Mouse (Mus musculus) heart, adult 9 months (tissue): ENCODE measurements at regions not wholly inside any gene's neighbourhood (a gene's known extent, or its start where the extent isn't known, plus 50 kb on each side); places are given as distances from the start of the nearest gene placed in this dataset.

Source experiments
- DNase-seq, 2 experiments: peaks; one replicate each; pipeline ENCODE4 v3.0.0; 2022; ENCODE audit warnings: low spot score in 2 of 2

DNA sequence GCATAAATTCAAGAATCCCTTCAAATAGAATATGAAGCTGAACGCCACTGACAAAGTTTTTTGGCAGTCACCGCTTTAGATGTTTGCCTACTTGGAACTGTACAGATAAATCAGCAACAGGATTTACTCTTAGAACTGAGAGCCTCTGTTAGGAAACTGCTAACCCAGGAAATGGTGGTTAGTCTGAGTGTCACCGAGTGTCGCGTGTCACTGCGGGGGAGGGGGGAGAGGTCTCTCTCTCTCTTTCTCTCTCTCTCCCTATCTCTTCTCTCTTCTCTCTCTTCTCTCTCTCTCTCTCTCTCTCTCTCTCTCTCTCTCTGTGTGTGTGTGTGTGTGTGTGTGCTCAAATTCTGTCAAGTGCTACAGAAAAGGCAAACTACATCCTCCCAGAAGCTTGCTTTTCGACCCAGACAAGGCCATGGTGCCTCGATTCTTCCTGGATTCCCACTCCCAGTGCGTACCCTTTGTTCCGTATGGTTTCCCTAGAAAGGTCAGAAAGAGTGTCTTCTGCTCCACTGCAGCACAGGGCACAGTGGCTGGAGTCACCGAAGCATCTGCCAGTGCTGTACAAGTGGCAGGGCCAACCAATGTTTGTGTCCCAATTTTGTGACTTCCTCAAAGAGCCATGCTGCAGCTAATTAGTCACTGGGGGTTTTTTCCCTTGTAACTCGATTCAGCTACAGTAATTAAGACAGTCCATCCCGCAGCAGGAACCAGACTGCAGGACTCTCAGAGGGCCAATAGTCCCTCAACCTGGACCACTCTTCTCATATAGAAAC is 87.0 kb downstream of the Cog6 start:
- no peak for DNase-seq

DNA sequence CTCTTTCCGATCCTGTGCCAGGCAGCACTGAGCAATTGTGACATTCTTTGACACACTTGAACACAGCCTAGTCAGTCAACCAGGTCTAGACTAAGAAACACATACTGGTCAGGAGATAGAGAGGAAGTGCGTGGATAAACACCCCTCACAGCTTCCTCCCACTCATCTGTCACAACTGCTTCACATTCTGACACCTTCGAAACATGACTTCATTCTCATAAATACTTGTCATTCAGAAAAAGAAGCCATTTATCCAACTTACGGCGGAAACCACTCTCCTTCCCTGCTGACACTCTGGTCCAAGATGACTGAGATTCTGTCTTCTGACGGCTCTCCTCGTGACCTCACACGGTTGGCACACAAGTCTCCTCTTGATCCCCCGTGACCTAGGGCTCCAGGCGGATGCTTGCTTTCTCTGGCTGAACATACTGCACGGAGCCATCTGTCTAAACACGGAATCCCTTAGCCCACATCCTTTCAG is 89.6 kb downstream of the Cog6 start:
- DNase-seq, result no peak

DNA sequence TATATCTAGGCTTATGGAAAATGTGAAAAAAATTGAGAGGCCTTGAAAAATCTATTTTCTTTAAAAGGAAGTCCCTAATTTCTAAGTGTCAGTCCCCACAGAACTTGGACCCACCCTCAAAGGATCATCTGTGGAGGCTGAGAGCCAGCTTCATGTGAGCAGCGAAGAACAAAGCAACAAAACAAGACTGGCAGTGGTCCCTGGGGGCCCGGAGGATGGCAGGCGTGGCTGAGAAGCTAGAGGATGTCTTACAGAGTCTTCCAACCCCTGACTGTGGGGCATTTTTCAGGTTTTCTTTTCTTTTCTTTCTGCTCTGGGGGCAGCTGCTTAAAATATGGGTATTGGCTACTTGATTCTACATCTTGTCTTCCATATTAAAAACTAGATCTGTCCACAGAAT is 90.5 kb downstream of the Cog6 start:
- no peak for DNase-seq

DNA sequence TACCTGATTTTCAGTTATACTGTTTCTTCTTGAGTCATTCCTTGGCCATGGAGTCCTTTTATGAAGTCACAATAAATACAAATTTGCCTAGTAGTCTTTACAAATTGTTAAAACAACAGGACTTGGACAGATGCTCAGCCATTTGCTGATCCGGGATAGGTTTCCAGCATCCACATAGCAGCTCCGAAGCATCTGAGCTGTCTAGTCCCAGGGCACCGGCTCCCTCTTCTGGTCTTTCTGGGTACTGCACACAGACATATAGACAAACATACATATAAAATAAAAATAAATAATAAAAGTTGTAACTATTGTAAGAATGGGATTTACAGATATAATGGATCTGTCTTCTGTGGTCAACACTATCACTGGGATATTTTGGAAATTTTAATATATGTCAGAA is 91.8 kb downstream of the Cog6 start:
- DNase-seq, result no peak

DNA sequence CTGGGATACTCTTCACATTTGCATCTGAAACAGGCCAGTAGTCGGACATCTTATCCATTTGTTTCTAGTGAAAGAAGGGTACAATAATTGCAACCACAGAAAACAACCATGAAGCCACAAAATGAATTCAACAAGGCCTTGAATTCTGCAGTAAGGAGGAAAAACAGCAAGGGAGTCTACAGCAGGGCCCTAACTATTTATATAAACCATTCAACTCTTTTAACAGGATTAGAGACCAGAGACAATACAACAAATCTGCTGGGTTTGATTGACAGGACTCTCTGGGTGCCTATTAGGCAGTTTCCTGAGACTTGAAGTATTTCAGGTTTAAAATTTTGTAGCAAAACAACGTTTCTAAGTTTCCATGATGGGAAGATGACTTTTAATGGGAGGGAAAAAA is 92.4 kb downstream of the Cog6 start:
- DNase-seq, result no peak

DNA sequence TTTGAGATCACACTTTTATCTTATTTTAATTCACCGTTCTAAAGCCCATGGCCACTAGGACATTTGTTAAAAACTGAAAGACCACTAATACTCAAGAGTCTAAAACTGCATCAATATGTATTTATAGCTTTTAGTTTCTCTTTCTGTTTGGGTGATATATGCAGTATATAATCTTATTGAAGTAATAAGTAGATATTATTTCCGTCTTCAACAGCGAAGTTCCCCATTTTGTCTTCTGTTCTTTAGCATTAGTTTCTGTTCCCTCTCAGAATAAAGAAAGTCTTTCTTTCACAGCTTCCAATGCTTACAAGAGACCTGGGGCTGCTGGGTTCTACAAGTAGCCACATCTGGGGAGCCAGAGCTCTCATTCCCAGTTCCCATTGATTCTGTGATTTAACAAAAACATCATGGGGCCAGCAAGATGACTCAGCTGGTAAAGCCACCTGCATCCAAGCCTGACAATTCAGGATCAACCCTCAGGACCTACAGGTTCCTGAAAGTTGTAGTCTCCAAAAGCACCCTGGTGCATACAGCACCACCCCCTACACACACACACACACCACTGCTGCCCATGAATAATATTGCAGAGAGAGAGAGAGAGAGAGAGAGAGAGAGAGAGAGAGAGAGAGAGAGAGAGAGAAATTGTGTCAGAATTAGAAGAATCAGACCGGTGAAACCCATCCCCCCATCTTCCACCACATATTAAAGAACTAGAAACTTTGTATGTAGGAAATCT is 93.0 kb downstream of the Cog6 start:
- DNase-seq, result no peak

DNA sequence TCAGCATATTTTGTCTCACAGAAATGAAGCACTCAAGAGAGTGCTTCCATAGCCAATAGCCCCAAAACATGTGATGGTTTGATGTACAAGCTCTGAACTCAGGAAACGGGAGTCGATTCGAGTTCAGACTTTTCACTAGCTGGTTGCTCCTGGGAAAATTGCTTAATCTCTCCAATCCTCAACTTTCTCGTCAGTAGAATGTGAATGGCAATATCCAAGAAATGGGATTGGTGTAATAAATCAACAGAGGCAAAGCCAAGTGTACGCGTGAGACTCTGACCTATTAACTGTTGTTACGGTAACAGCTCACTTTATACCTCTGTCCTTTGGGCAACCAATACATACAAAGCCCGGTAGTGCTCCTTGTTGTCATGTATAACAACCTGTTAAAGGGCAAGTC is 94.6 kb downstream of the Cog6 start:
- no peak for DNase-seq

DNA sequence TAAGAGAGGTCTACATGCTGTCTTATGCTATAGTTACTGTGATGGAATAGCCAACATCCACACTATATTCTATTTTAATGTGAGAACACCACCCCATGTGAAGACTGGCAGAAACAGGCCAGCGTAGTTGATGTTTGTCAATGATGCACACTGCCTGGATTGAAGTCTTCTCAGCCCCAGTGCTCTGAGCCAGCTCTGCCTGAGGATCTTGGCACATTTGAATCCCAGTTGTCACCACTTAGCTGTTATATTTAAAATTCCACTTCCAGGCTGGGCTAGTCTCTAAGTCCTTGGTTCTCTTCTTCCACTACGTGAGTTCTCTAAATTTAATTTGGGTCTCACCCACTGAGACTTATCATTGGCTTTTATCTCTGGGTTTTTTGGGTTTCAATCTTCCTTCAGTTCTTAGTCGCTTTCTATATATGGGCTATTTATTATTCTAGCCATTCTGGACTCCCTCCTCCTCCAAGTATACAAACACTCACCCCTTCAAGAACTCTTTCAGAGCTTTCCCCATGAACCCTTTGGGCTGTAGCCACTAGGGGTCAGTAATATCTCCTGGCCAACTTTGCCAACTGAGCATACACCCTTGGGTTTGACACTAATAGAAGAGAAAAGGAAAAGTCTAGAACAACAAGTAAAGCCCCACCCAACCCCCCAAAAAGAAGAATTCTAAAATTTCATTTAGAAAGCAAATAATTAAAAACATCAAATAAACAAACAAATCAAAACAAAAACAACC is 110.0 kb downstream of the Cog6 start:
- peak in 1 of 2 experiments; percentile 24 for DNase-seq

DNA sequence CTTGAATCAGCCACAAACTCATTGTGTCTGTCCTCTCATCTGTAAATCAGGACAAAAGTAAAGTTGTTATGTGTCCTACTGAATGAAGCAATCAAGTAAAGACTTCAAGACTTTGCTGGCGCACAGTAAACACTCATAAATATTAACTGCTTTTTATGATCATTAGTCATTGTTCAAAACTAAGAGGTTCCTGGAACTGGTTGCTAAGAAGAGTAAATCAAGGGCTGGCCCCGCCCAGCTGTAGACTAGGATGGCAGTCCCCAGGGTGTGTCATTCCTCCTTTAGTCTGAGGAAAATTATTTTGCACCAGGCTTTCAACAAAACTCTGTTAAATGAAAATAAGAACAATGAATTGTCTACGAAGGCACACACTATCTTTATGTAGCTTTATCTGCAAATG is 113.0 kb downstream of the Cog6 start:
- DNase-seq, result no peak

DNA sequence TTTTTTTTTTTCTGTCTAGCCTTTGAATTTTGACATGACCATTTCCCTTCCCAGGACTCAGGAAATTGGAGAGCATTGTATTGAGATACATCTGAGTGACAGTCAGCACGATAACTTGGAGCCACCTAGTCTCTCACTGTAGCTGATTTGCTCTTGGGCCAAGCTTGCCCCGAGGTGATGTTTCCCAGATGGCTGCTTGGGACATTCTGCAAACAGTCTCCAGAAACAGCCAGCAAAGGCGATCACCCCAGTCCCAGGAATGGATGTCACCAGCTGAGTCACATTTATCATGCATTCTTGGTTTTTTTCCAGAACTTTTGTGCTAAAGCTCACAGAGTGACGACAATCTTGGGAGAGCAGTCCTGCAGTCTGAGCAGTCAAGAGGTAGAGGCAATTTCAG is 119.4 kb downstream of the Cog6 start:
- DNase-seq, result peak; percentile 66 to 67

DNA sequence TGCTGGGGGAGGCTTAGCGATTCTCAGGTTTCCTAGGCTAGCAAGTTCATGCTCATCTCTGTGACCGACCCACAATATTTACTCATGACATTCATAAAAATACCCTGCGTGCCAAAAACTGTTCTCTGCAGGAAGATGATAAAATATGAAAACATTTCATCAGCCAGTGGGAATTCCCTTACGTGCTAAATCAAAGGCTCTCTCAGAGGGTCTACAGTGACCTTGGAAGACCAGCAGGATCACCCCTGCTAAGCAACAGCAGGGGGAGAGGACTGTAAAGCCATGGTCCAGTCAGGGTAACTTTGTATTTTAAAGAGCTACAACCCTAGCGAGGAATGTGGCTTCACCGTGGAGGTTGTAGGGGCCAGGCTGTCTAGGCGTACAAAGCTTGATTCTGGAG is 120.6 kb downstream of the Cog6 start:
- no peak for DNase-seq

DNA sequence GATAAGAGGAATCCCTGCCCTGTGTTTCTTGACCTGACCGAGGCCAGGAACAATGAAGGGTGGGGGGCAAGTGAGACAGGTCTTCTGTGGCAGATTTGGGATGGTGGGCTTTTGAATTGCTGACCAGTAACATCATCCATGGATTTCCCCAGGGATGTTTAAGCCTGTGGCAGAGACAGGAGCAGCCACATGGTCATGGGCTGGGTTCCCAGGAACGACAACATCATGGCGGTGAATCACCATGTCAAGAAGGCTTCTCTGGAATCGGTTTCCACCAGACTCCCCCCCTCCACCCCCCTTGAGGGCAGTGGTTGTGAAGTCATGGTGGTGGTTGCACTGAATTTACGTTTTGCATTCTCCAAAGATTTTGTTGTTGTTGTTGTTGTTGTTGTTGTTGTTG is 121.3 kb downstream of the Cog6 start:
- DNase-seq, result no peak

DNA sequence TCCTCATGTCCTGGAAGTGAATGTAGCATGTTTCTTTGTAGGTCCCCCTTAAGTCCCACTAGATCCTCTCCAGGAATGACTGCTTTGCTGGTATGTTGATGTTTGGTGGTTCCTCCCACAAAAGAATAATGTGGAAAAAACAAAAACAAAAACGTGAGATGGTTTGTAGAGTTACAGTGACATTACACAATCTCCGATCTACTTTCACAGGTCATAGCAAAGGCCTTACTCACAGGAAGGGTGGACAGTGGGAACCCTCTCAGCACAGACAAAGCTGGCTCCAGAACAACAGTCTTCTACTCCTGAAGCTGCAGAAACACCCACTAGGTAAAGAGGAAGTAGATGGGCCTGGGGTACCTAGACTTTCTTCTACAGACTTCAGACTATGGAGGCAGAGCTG is 122.2 kb downstream of the Cog6 start:
- no peak for DNase-seq

DNA sequence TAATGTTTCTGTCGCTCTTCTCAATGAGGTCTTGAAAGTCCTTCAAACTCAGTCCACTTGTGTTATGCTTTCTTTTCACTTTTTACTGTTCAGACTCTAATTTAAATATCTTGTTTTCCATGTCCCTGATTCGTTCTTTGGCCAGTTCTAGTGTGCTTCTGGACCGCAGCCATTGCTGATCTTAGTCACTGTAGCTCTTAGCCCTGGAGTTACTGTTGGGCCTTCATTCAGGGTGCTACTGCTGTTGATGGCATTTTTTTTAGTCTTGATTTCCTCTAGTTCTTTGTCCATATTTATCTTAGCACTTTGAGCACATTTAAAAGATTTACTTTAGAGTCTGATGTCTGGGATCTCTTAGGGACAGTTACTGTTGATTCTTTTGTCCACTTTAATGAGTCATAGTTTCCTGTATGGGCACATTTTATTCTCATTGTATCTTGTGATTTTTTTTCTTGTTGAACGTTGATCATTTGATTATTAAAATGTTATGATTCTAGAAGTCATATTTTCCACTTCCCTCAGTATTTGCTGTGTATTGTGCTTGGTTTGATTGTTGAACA is 127.8 kb downstream of the Cog6 start:
- DNase-seq, result no peak

DNA sequence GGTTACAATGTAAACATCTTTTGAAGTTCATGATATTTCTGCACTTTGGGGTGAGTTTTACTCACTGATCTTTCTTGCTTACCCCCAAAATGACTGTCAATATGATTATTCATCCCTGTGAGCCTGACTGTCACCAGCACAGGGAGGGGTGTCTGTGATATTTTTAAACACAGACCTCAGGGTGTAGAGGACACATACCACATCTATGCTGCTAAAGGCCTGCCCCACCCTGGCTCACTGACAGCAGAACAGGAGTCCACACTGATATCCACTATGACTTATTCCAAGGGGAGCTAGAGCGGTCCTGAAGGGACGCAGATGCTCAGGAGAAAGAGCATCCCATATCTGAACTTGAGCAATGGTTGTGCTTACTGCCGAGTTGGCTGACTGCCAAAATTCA is 135.1 kb downstream of the Cog6 start:
- no peak for DNase-seq

DNA sequence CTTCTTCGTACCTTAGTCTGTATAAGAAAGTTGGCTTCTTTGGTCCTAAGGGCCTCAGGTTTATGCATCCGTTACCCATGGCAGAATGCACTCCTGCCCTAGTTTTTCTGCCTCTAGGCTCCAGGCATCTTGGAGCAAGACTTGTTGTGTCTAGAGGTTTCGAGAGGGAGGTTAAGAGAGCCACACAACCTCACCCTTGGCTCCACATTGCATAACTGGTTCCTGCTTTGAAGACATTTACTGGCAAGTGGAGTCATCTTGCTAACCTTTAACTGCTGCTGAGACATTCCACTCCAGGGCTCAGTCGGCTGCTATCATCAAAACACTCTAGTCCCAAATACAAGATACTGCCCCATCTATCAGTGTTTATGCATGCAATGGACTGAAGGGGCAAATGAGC is 135.9 kb downstream of the Cog6 start:
- DNase-seq, result no peak

DNA sequence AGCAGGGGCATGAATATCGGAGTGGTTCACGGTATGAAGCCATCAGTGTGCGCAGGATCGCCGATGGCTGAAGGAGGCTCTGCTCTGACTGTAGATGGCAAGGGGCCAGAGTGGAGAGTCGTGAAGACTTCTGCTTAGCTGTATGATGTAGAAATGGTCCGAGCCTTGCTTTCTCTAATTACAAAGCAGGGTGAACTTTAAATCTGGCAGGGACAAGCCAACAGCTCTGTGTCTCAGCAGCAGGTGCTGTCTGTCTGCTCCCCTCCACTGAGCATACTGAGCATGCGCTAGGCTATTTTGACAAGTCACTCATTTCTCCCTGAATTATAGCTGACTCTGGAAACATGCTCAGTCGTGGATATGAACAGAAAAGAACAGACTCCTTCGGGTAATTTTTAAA is 137.3 kb downstream of the Cog6 start:
- DNase-seq, result no peak

DNA sequence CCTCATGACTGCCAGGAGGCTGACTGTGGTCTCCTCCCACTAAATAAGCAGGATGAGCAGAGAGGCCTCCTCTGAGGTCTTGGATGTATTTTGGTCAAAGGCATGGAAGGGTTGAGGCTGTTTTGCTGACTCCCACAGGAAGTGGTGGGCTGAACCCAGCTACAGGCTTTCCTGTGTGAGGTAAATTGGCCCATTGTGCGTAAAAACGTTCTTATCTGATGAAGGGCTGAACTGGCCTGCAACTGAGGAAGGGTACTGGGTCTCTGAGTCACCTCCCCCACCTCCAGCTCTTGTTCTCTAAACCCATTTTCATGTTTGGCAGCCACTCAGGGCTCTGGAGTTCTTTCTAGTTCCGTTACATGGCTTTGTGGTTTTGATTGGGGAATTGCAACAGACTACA is 138.7 kb downstream of the Cog6 start:
- peak in 1 of 2 experiments; percentile 20 for DNase-seq

DNA sequence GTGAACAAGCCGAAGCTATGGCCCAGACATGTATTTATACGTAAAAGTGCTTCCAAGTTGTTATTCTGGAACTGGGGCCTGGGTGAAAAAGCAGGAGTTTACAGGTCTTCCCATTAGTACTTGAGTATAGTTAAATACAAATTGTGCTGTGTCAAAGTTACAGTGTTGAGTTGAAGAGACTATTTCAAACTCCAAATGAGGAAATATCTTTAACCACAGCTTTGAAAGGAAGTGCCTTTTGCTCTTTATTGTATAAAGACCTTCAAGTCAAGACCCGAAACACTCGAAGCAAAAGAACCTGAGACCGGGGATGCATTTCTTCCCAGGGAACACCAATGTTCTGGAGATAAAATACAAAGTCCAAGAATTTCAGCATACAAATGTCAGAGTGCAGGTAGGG is 144.8 kb downstream of the Cog6 start:
- DNase-seq, result no peak

DNA sequence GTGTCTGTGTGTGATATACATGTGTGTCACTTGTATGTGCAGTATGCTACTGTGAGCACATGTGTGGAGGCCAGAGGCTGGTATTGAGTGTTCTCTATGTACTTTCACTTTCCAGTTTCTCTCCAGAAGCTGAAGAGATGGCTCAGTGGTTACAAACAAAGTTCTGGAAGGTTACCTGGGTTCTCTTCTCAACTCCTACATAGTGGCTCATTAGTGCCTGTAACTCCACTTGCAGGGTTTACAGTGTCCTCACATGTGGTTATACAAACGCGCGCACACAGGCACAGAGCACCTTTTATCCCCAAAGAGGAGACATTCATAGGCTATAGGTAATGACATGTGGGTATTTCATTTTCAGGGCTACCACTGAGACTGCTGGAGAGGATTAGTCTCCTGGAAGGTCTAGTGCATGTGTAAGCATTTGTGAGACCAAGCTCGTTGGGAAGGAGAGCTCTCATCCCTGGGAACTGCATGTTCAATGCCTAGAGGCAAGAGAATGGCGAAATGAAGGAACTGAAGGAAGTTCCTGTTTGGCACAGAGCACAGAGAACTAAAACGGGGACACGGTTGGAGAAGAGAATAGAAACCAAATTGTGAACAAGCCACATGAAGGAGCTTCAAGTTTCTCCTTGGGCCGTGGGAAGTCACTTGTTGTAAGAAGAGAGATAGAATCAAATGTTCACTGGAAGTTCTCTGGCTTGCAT is 153.7 kb downstream of the Cog6 start:
- no peak for DNase-seq

DNA sequence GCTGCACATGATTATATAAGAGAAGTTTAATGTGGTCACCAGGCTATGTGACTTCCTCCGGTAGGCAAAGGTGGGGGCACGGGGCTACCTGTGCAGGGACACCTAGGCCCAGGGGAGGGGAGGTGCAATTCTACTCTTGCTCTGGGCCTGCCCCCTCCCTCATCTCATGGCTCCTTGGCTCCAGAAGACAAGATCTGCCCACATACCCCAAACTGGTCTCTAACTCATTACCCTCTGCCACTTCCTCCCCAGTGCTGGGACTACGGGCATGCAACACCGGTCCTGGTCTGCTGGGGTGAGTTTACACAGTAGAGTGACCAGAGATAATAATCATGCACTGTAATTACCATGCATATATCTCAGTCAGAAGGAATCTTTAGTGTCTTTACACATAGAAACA is 155.0 kb downstream of the Cog6 start:
- no peak for DNase-seq

DNA sequence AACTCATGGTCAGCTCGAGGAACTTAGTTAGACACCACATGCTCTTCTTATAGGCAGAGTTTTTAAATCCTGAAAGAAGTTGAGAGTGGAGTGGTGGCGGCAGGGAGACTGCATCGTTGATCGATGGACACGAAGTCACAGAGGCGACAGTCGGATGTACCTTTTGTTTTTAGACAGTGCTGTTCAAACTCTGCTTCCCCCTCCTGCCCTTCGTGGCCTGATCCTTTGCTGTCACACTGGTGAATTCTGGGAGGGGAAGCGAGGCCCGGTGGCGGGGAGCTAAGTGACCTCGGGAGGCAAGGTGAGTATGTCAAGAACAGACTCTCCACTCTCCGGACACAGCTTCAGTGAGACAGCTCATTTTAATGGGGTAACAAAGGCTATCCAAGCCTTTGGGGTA is 155.5 kb downstream of the Cog6 start:
- no peak for DNase-seq
